Mouse (Mus musculus) 416B (cell line): Measurements from ENCODE around the gene St6galnac5.

ENCODE experiments used
- DNase-seq: peaks from one replicate; pipeline ENCODE4 v3.0.0; 2011; ENCODE audit warnings: low read depth

The St6galnac5 gene

DNA sequence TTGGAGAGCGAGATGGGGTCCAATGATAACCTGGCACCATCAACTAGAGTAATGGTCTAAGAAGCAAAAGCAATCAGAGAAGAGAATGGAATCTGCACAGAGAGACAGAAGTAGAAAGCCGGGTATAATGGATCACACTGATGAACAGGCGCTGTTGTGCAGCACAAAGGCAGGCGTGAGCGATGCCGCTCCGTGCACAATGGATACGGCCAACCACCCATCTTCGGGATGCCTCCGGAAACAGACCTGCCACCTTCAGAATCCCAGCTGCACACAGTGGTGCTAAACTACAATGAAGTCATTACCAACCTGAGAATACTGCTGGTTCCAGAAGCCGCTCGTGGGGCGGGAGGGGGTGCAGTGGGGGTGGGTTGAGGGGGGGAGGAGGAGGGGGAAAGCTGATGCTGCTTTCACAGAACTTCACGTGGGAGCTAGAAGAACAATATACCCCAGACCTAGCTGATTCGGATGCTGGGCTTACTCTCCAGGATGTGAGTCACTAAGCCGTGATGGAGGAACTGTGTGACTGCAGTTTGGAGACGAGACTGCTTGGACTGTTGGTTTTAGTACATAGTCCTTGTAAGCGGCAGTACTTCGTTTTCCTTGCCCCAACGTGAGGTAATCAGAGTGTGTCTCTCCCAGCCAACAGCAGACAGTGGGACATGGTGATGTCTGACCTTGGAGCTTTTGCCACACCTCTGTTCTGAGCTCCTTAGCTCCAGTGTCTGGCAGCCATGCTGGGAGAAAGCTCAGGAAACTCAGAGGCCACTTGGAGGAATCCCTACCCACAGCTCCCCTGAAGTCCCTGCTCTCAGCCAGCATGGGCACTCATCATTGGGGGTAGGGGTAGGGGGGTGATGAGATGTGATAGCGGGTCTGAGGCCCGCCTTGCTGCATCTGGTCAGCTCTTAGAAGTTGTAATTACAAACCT lies 115.7 kb downstream of the St6galnac5 start:
- DNase-seq: no peak

- no peak for DNase-seq
These were observed 120.1 kb downstream of the St6galnac5 start for GRCm38 (mm10) chr3:152861978-152862377.

DNA sequence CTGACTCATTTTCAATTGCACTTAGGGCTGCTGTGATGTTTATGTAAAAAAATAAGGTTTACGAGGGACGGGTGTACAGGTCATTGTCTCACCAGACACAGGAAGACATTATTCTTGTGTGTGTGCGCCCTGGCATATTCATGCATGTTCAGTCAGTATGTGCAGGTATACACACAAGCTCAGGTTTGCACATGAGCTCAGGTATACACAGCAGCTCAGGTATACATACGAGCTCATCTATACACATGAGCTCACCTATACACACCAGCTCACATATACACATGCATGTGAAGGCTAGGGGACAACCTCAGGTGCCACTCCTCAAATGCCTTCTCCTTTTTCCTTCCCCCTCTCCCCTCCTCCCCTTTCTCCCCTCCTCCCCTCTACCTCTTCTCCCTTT lies 120.6 kb downstream of the St6galnac5 start:
- DNase-seq: no peak

- DNase-seq: no peak
These were observed 126.0 kb downstream of the St6galnac5 start for GRCm38 (mm10) chr3:152856095-152856494.

DNA sequence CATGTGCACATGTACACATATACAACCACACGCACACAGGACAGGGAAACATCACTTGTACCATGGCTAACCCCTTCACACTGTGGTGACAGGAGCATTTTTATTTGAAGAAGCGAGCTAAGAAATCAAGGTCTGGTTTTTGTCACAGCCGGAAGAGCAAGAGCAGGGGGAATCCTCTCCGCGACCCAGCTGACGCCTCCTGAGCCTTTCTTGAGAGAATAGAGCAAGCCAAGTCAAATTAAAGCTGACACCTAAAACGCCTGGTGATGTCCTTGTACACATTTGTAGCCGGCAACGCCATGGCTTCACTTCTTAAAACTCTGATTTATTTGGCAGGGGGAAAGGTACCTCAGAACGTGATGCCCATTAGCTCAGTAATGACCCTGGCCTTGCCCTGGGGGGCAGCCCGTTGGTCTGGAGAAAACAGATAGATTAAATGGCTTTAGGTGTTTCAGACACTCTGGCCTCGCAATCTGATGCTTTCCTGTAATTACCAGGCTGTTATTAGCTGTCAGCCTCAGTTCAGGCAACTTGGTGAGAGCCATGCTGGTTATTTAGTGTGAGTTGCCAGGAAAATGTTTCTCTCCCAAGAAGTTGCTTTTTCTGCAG lies 126.9 kb downstream of the St6galnac5 start:
- DNase-seq: no peak

- no peak for DNase-seq
These were observed 138.1 kb downstream of the St6galnac5 start for GRCm38 (mm10) chr3:152843925-152844324.

GRCm38 (mm10) chr3:152842648-152843047 lies 139.4 kb downstream of the St6galnac5 start:
- DNase-seq: no peak

DNA sequence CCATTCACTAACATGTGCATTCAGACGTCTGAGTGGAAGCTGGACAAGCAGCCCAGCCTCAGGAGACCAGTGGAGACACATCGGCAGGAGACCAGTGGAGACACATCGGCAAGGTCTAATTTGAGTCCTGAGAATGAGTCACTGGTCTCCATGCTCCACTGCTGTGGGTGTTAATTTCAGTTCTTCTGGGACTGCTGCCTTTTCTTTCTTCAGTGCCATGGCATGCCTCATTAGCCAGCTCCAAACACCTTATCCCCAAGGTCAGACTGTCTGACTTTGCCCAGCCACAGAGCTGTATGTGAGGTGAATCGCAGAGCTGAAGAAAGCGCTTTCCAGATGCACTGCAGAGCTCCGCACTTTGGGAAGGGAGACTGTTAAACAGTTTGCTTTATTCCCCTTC lies 140.8 kb downstream of the St6galnac5 start:
- no peak for DNase-seq

DNA sequence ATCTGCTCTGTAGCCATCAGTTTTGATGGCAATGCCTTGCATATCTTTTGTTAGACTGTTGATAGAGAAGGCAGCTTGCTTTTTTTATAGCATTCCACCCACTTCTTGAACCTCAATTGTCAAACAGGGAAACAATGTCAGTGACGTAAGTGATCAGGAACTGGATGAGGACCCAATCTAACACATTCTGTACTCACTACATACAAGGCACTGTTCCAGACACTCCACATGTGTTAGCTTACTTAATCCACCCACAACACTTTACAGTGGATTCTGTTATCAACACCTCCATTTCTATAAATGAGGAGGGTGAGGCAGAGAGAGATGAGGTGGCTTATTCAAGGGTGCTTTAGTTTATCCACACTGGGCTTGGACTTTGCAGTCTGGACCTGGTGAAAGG lies 144.1 kb downstream of the St6galnac5 start:
- no peak for DNase-seq

- DNase-seq: no peak
These were observed 144.6 kb downstream of the St6galnac5 start for GRCm38 (mm10) chr3:152837407-152837806.

- DNase-seq: no peak
These were observed 149.6 kb downstream of the St6galnac5 start for GRCm38 (mm10) chr3:152832436-152832835.

- DNase-seq: no peak
These were observed 150.1 kb downstream of the St6galnac5 start for GRCm38 (mm10) chr3:152831974-152832373.

GRCm38 (mm10) chr3:152831377-152831776 lies 150.7 kb downstream of the St6galnac5 start:
- DNase-seq: peak; percentile 12

DNA sequence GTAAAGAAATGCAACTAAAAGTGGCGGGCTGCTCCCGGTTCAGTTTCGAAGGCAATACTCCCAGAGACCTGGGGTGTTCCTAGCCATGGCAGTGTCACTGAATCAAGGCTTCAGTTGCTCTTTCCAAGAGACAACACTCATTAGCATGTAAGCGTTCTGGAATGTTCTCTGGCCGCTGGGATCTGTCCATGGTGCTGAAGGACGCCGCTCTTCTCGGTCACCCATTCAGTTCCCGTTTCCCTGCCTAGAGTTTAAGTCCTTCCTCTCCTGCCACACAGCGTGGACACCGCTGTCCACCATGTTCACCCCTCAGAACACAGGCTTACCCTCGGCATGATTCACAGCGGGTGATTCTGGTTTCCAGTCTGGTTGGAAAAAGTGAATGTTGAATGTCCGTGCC lies 160.8 kb downstream of the St6galnac5 start:
- DNase-seq: no peak

DNA sequence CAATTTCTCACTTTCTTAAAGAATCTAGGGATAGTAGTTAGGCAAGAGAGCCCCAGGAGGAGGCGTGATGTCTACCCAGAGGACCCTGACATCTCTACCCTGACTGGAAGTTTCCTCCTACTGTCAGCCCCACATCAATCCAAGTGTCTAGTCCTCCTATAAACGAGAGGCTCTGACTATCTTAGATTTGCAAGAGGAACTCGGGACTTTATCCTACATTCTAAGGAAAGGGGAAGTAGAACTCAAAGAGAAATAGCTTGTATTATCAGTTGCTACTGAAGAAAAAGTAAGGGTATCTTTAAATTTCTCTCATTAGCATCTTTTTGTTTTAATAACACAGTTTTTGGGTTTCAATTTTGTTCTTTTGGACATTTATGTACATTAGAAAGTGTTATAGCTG lies 161.6 kb downstream of the St6galnac5 start:
- no peak for DNase-seq

GRCm38 (mm10) chr3:152815110-152815509 lies 166.9 kb downstream of the St6galnac5 start:
- no peak for DNase-seq

GRCm38 (mm10) chr3:152813905-152814304 lies 168.1 kb downstream of the St6galnac5 start:
- peak; percentile 64 for DNase-seq

- peak; percentile 87 for DNase-seq
These were observed 182.2 kb downstream of the St6galnac5 start for GRCm38 (mm10) chr3:152799738-152800431.

DNA sequence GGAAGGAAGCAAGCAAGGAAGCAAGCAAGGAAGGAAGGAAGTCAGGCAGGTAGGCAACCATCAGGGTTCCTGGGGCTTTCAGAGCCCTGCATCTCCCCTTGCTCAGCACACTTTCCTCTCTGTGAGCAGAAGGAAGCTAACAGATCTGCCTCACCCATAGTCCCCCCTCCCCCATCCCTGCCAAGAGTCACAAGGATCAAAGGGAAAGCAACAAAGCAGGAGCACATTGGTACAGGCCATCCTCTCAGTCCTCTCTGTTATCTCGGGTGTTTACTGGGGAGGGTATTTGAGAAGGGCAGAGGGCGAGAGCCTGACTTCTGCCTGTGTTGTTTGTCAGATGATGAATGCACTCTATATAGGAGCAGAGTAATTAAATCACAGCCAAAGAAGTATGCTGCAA lies 184.7 kb downstream of the St6galnac5 start:
- DNase-seq: no peak

DNA sequence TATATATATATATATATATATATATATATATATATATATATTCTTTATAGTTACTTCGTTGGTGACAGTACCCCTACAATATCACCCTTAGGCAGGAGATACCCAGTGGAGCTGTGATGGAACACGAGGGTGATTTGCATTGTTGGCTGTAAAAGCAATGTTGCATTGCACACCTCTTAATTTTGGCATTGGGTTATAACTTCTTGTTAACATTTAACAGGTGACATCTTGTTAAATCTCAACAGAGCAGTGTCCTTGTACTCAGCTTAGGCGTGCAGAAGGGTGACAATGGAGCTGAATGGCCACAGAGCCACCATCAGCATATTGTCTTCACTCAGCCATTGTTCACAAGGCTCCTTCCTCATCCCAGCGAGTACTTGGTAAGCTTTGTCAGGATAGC lies 185.8 kb downstream of the St6galnac5 start:
- DNase-seq: no peak

GRCm38 (mm10) chr3:152793006-152793405 lies 189.0 kb downstream of the St6galnac5 start:
- DNase-seq: no peak

DNA sequence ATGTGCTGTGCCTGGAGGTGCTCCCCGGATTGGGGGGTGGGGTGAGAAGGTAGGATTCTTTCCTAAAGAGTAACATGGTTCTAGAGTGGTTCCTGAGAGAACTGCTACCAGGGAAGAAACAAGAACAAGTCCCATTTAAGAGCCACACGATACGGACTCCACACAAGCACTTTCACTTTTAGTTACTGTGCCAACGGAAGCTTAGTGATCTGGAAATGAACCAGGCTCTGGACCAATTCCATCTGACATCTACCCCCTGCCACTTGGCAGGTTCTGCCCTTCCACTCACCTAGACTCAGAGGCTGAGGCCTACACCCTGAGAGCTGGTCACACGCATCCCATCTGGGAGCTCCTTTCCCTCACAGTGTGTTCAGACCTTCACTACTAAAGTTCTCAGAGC lies 189.4 kb downstream of the St6galnac5 start:
- DNase-seq: no peak
